Mouse (Mus musculus) embryo, embryonic 11.5 days (tissue): ENCODE measurements at regions not wholly inside any gene's neighbourhood (a gene's known extent, or its start where the extent isn't known, plus 50 kb on each side); places are given as distances from the start of the nearest gene placed in this dataset.

ENCODE experiments used
- DNase-seq: peaks from one replicate; pipeline ENCODE4 v3.0.0-alpha.2; 2012; ENCODE audit warnings: low read depth, low spot score

DNA sequence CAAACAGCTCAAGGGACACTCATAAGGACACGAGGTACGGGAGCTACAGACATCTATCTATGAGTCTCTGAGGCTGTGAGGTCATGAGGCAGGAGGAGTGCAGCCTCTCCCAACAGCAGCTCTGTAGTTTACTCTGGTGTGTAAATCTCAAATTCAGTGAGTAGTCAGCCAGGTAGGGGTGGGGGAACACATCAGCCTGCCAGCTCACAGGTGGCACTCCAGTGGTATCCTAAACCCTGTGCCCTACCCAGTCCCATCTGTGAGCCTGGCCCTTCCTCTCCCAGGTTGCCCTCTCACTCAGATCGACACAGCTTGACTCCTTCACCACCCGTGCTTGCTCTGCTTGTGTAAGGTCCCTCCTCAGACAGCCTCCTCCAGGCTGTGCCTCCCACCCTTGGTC lies 202.2 kb downstream of the Sipa1l2 start:
- DNase-seq = no peak

DNA sequence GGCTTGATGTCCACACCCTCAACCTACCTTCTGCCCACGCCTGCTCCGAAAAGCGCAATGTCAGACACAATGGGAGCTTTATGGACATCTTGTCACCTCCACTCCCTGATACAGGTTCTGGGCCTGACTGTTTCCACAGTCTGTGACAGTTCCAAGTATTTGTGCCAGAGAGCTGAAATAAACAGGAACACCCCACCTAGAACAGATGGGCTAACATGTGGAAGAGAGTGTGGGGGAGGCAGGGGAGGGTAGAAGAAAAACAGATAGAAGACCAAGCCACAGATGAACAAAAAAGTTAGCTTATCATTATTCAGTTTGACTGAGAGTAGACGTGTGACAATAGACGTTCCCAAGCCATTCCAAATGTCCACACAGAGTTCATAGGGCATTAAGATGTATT lies 204.6 kb downstream of the Sipa1l2 start:
- DNase-seq = no peak

DNA sequence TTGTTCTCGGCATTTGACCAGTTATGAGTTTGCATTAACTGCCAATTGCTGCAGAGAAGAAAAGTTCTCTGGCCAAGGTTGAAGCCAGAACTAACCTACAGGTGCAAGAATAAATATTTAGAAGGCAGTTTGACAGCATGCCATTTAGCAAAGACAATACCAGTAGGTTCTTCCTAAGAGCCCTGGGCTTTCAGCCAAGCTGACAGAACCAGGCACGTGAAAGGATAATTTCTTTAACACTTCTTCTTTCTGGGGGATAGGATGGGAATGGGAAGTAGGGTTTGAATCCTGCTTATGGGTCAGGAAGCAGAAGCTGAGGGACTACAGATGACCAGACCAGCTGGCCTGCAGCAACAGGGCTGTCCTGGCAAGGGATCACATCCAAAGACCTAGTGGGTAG lies 210.2 kb downstream of the Sipa1l2 start:
- no peak for DNase-seq

DNA sequence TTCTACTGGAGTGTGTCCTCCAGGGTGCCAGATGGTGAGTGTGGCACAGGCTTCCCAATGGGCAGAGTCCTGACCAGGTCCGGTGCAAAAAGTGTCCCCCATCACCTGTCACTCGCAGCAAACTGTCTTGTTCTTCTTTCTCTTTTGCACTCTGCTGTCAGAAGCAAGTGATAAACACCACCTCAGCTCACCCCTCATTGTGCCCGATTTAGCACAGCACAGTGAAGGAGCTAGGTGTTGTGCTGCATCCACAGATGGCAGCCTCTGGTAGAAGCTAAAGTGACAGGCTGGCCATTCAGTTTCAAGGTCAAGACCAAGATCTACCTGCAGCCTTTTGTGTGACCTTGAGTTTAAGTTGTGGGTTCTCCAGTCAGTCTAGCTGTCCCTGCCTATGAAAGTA lies 211.8 kb downstream of the Sipa1l2 start:
- DNase-seq = no peak

DNA sequence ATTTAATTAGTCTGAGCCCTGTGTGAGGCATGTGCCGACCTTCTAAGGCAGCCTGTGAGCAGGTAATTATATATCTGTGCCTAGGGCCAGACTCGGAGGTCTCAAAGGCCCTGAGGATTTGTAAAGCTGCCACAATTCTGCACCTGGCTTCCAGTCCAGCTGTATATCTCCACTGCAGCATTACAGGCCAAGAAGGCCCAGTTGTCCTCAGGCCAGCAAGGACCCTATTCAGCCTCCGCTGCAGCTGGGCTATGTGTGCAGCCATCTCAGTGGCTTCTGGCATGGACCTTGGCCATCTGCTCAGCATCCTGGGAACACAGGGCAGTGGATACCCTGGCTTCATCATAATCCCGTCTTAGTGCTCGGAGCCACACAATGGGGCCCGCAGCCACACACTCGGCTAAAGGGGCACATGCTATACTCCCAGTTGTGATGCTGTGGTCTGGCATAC lies 214.5 kb downstream of the Sipa1l2 start:
- no peak for DNase-seq

DNA sequence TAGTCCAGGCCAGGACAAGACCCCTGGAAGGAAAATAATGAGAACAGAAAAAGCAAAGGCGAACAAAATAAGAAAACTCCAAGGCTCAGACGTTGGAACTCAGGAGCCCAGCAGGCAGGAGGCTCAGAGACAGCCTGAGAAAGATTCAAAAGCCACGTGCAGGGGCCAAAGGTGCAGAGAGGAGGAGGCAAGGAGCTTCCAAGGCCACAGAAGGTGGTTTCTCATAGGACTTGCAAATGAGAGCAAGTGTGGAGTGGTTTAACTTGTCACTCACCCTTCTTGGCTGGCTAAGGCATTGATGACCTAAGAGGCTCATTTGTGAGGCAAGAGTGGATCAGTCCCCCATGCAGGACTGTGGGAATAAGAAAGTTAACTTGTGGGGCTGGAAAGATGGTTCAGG lies 217.3 kb downstream of the Sipa1l2 start:
- DNase-seq = no peak

DNA sequence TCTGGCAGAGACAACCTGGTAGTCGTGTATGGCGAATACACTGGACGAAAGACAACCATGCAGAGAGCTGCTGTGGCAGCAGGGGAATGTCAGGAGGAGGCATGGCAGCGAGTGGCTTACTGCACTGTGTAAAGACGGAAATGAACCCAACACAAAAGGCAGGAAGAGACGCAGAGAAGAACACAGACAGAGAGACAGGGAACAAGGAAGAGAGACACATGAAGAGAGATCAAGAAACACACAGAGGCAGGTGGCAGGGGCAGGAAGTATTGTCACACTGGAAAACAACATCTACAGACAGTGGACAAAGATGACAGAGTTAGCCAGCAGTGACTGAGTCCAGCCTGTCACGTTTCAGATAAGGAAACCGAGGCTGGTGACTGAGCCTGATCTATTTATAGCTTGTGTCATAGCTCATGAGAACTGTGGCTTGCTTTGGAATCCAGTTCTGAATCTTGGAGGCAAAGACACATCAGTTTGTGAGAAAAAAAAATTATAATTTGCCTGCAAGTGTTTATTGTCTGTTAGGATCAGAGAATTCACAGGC lies 218.0 kb downstream of the Sipa1l2 start:
- DNase-seq = no peak

DNA sequence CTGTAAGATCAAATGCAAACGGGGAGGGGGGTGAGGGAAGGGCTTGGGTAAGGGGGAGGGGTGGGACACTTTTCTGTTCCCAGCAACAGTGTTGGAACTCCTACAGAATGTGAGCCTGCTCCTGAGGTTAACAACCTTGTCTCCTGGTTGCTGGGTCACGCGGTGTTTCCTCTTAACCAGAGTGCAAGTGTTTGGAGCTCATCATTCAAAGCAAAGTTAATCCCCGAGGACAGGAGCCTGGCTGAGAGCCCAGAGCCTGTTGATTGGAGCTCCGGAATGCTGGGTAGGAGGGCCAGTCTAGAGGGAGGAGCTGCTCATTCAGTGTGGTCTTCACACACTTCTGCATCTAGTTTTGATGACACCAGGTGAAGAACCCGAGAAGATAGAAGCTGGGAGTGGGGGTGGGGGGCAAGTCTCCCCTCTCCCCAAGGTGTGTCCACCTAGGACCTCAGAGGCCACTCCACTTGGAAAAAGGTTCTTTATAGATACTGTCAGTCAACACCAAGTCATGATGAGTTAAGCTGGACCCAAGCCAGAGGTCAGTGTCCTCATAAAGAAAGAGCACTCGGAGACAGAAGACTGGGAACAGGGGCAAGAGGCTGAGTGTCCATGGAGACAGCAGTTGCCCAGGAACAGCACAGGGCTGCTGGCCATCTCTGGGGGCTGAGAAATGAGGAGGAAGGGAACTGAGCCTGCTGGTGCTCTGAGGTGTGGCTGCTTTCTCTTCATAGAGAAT lies 220.2 kb downstream of the Sipa1l2 start:
- peak; percentile 59 for DNase-seq

DNA sequence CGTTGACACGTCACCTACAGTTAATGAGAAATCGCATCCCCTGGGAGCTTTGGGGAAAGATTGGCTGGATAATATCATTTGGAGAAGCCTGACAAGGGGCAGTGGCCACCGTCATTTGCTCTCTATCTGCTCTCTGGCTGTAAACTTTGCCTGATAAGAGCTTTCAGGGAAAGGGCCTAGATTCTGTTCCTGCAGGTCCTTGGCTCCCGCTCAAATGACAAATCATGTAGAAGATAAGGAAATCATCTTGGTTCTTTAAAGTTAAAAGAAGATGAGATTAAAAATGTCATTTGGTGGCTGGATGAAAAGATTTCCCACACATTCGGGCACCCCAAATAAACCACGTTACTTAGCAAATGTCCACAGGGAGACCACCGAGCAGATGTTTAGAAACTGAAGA lies 223.4 kb downstream of the Sipa1l2 start:
- DNase-seq = no peak

DNA sequence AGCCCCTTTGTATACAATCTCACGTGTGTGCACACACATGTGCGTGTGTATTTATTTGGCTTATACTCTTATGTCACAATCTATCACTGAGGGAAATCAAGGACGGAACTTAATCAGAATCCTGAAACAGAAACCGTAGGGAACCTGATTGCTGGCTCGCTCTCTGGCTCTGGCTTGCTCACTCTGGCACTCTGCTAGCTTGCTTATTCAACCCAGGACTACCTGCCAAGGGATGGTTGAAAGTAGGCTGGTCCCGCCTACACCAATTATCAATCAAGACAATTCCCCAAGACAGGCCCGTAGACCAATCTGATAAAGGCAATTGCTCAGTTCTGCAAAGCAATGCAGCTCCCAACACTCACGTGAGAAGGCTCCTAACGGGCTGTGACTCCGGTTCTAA lies 224.0 kb downstream of the Sipa1l2 start:
- DNase-seq = no peak

DNA sequence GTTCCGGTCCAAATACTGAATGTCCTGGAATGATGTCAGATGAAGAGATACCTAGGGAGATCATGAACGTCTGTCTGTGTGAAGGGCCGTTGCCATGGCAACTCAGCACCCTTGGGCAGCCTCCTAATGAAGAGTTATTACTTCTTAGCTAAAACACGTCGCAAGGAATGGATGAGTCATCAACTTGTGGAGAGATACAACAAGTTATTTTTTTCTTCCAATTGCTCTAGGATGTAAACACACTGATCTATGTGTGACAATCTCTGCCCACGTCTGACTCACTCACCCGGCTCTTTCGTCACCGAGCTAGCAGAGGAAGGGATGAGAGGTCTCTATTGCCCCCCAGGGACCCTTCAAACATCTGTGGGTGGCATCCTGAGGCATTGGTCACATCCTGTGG lies 225.7 kb downstream of the Sipa1l2 start:
- no peak for DNase-seq

DNA sequence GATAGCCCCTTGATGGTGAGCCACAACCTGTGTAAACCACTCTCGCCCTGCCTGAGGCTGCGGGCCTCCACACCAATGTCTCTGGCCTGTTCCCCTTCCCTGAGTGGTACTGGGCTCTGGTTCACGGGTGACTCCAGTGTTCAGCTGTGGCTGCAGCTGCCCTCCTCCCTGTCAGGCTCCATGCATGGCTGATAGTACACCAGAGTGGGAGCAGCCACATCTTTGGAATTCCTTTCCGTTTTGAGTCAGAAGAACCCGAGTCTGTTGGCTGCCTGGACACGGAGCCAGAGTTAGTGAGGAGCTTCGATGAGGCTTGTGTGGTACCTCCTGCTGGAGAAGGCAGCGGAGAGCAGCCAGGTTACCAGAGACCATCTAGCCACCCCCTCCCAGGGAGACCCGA lies 227.1 kb downstream of the Sipa1l2 start:
- DNase-seq = no peak

DNA sequence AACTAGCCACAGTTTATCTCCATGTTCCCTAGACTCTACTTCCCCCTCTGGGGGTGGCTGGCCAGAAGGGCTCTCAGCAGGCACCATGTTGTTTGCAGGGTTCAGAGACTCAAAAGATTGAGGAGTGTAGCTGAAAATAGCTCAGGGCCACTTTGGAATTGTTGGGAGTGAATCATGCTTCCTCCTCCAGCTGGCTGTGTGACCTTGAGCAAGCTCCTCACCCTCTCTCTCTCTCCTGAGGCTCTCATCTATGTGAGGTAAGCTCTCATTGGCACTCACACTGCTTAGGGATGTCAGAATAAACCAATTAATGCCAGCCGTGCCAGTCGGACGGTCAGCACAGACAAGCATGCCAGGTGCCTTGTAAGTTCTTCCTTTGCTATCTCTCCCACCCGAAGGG lies 228.0 kb downstream of the Sipa1l2 start:
- no peak for DNase-seq

DNA sequence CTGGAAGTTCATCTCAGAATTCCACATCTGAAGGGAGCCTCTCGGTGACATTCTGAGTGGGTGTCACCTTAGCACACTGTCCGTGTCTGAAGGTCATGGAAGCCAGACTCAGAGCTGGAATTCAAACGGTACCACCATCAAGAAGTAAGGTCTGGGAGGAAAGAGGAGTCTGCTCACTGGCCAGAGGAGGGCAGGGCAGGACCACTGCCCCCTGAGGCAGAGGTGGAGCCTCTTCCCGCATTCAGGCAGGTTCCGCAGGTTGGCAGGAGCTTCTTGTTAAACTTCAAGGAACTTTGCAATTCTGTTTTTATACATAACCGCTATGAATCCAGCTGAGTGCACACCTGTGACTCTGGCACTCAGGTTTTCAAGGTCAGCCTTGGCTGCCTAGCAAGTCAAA lies 231.4 kb downstream of the Sipa1l2 start:
- no peak for DNase-seq

DNA sequence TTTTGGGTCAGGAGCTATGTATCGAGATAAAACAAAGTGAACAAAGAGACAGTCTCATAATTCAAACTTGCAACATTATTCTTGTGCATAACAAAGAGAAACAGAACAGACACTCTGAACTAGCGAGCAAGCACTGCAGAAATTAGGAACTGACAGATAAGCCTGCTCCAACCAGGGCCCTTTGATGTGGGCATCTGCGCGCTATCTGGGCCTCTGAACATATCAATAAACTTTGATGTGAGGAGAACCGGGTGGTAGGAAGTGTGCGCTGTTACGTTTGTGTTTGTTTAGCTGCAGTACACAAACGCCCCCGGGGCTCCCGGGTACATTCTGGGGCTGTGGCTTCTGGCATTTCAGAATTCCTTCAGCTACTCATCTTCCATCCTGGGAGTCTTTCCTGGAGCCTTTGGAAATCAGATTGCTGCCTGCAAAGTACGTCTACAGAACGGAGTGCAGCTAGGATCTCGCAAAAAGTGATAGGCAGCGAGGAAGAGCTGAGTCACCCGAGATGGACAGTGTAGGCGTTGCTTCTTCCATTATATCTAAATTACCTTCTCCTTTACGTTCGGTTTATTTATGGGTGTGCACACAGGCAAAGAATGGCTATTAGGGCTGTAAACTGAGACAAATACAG lies 232.0 kb downstream of the Sipa1l2 start:
- DNase-seq = no peak

DNA sequence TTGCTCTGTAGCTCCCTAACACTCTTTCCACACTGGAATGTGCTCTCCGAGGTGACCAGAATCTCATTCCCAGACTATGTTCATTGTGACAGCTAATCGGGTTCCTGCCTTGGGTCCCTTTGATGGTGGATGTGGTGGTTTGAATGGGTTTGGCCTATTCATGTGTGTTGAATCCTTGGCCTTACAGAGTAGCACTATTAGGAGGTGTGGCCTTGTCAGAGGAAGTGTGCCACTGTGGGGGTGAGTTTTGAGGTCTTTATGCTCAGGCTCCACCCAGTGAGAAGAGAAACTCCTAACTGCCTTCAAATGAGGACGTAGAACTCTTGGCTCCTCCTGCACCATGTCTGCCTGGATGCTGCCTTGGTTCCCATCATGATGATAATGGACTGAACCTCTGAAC lies 232.8 kb downstream of the Sipa1l2 start:
- no peak for DNase-seq

DNA sequence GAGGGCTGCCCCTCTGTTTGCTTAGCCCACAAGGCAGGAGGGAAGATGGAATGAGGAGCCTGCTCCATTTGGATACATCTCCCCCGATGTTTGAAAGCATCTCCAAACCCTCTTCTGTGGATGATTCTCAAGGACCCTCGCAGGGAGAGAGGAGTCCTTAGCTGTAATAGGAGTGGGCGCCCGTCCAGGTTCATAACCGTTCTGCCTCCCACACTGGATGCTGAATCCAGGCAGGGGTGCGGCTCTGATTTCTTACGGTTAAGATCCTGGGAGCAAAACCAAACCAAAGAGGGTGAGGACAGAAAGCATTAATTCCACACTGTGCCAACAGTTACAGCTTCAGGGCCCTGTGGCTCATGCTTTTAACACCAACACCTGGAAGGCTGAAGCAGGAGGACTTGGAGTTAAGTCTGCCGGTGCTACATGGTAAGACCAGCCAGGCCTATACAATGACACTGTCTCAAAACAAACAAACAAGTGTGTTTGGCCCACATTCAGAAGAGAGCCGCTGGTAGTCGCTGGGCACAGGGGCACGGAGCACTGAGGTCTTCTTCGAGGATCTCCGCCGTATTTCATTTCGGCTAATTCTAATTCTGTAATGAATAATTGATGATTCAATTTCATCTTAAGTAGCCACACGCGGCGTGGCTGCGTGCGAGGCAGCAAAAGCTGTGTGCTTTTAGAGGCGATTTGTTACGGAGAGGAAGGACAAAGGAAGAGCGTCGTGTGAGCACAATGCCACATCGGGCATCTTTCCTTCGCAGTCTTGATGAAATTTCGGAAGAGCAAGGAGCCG lies 233.8 kb downstream of the Sipa1l2 start:
- no peak for DNase-seq

DNA sequence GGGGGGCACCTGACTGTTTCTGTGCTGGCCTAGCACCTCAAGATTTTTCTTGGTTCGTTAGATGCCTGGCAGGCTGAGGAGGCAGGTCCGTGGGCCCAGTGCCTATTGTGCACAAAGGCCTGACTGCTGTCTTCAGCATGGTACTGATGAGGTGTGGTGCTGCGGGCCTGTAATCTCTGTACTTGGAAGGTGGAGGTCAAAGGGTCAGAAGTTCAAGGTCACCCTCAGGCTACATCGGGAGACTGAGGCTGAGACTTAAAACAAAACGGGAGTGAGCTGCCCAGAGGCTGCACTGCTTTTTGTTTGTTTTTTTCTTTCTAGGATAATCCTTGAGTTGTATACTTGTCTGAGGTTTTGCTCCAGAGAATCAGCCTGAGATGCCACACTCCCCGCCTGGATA lies 234.4 kb downstream of the Sipa1l2 start:
- no peak for DNase-seq

DNA sequence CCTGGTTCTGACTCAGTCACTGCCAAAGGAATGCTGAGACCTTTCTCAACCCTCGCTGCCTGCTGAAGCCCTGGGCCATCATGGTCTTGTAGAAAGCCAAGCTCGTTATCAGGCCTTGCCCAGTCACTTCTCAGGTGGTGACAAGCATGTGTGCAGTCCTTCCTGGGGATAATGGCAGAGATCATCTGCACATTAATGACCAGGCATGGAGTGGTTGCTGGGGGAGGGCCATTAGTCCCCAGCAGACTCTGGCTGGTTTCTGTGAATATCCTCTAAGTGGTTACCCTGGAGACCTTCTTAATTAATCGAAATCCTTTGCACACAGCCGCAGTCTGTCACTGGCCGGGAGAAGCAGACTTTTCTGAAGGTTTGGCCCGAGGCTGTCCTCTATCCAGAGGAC lies 239.0 kb downstream of the Sipa1l2 start:
- DNase-seq = no peak

DNA sequence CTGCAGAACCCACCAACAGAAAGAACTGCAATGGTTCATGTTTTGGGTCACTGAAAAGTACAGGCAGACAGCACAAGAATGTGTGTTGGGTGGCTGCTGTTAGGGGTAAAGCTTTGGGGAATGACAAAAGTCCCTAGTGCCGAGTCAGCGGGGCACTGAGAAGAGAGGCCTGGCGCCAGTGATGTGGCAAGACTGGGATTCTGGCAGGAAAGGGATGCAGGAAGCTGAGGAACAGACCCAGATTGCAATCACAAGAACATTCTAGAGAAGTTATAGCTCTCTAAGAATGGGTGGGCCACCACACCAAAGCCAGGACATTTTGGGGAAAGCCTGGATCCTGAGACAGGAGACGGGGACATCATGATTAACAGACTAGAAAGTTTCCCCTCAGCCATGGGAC lies 241.0 kb downstream of the Sipa1l2 start:
- DNase-seq = no peak

DNA sequence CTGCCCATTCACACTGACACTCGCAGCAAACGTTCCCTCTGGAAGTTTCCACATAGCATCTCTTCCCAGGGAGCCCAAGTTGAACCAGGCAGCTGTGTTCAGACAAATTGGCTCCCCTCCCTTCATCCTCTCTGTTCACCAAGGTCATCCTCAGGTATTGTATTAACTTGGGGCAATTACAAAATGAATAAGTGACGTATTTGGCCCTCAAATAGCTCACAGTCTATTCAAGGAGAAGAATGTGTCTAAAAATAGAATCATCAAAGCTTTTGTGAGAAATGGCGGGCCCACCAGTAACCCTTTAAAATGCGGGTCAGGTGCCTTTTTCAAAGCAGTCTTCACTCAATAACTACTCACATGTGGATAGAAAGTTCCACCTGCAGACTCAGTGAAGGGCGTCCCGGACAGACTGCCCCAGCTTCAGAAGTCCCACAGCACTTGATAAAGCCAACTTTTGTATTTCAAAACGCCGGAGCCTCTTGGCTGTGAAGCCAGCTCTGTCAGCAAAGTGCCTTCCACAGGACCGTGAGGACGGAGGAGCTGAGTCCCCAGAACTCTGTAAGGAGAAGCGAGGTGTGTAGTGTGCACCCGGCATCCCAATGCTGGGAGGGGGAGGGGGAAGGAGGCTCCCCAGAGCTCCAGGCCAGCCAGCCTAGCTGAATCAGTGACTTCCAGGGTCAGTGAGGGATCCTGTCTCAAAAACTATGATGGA lies 241.9 kb downstream of the Sipa1l2 start:
- DNase-seq = no peak

DNA sequence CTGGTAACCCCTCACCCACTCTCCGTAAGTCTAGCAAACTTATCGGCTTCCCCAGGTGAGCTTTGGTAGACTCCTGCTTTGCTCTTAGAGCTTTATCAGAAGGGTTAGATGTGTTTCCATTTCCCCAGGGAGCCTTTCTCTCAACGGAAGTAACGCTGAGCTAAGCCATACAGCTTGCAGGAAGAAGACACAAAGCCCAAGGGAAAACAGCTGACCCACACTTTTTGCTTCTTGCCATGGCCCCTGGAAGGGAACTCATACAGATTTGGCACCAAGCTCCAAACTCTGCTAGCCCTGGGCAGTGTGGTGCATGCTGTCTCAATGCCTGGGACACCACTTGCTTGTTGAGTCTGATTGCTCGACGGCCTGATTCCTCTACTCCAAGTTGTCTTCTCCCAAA lies 242.6 kb downstream of the Sipa1l2 start:
- DNase-seq = no peak
